Mouse (Mus musculus) myocyte (in vitro differentiated cells): ENCODE data around the gene Znrf1. TPM values are rescaled to one million over a fixed set of nuclear protein-coding genes. Genes with fewer than 3 reads are reported as not detected.

Experiments
- H3K27me3 ChIP-seq: one replicate; pipeline ENCODE4 v1.6.1; 2011; ENCODE audit not compliant: control insufficient read depth, insufficient read depth, insufficient read length
- H3K36me3 ChIP-seq: one replicate; pipeline ENCODE4 v1.6.1; 2011; ENCODE audit not compliant: control insufficient read depth, insufficient read depth
- H3K4me2 ChIP-seq: one replicate; pipeline ENCODE4 v1.6.1; 2011; ENCODE audit warnings: low read depth, control low read depth
- H3K4me3 ChIP-seq: one replicate; pipeline ENCODE4 v1.5.1; 2011; ENCODE audit warnings: mild to moderate bottlenecking, control low read depth, moderate library complexity
- H3K79me2 ChIP-seq: one replicate; pipeline ENCODE4 v1.6.1; 2011; ENCODE audit not compliant: control insufficient read depth, insufficient read depth
- H3ac ChIP-seq: one replicate; pipeline ENCODE4 v1.6.1; 2011; ENCODE audit not compliant: control insufficient read depth, insufficient read length
- CEBPB ChIP-seq: IDR thresholded peaks from 2 replicates; pipeline ENCODE4 v1.6.1; 2011; ENCODE audit warnings: mild to moderate bottlenecking, moderate library complexity; ENCODE audit not compliant: poor library complexity, insufficient read depth, severe bottlenecking
- E2F4 ChIP-seq: IDR thresholded peaks from one replicate; pipeline ENCODE4 v1.6.1; 2011; ENCODE audit warnings: mild to moderate bottlenecking, control low read depth, moderate library complexity; ENCODE audit not compliant: insufficient read depth
- MAX ChIP-seq: IDR thresholded peaks from one replicate; pipeline ENCODE4 v1.6.1; 2011; ENCODE audit warnings: low read depth, mild to moderate bottlenecking, control low read depth
- MYOD1 ChIP-seq, 3 experiments: IDR thresholded peaks; one replicate each; pipeline ENCODE4 v1.6.1; 2011; ENCODE audit warnings: control low read depth in 2 of 3, low read depth in 2 of 3, mild to moderate bottlenecking in 2 of 3, moderate library complexity in 1 of 3; ENCODE audit not compliant: insufficient read length in 2 of 3, control insufficient read depth in 1 of 3
- MYOG ChIP-seq, 3 experiments: IDR thresholded peaks; one replicate each; pipeline ENCODE4 v1.6.1; 2011; ENCODE audit warnings: control low read depth in 2 of 3, low read depth in 2 of 3, mild to moderate bottlenecking in 2 of 3; ENCODE audit not compliant: insufficient read length in 2 of 3, control insufficient read depth in 1 of 3, insufficient read depth in 1 of 3
- POLR2A ChIP-seq: IDR thresholded peaks from one replicate; pipeline ENCODE4 v1.6.1; 2011; ENCODE audit warnings: low read depth, mild to moderate bottlenecking, control low read depth, moderate library complexity; ENCODE audit not compliant: insufficient read length
- POLR2AphosphoS2 ChIP-seq: IDR thresholded peaks from one replicate; pipeline ENCODE4 v1.6.1; 2011; ENCODE audit warnings: low read depth, control low read depth; ENCODE audit not compliant: insufficient read length
- REST ChIP-seq: IDR thresholded peaks from one replicate; pipeline ENCODE4 v1.6.1; 2011; ENCODE audit warnings: mild to moderate bottlenecking, control low read depth, moderate library complexity; ENCODE audit not compliant: insufficient read depth, insufficient read length
- SRF ChIP-seq: IDR thresholded peaks from one replicate; pipeline ENCODE4 v1.6.1; 2011; ENCODE audit warnings: low read depth; ENCODE audit not compliant: control insufficient read depth, insufficient read length
- TCF12 ChIP-seq: IDR thresholded peaks from one replicate; pipeline ENCODE4 v1.6.1; 2011; ENCODE audit warnings: mild to moderate bottlenecking, control low read depth; ENCODE audit not compliant: poor library complexity, insufficient read depth, severe bottlenecking
- TCF3 ChIP-seq: IDR thresholded peaks from one replicate; pipeline ENCODE4 v1.6.1; 2011; ENCODE audit warnings: low read depth, control low read depth; ENCODE audit not compliant: insufficient read length
- USF1 ChIP-seq: IDR thresholded peaks from one replicate; pipeline ENCODE4 v1.6.1; 2011; ENCODE audit warnings: low read depth, mild to moderate bottlenecking, control low read depth, moderate library complexity
- polyA plus RNA-seq: library from polyadenylated mRNA; unstranded; fragments of >200 nt; fragmentation: generic; extraction: Trizol; gene quantifications from one replicate; pipeline ENCODE4 v1.2.1, GENCODE M21; 2012; ENCODE audit warnings: missing spikeins

The Znrf1 gene
- polyA plus RNA-seq, 1 experiment, result 39.2 TPM

DNA sequence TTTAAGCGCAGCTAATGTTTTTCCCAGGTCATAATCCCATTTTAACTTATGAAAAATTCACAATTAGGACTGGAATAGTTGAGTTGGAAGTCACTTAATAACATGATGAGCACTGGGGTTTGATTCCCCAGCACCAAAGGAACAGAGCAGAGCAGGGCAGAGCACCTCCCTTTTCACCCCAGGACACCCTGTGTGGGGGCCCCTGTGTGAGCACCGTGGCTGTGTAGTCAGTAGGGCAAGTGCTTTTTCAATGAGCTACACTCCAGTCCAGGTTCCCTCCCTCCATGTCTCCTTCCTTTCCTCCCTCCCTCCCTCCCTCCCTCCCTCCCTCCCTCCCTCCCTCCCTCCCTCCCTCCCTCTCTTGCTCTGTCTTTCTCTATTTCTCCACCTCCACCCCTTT is 28.2 kb downstream of the Znrf1 start:
- TF ChIP-seq TCF3 (no peak), TCF12 (no peak), USF1 (no peak), POLR2AphosphoS2 (no peak), POLR2A (no peak), E2F4 (no peak), MYOG (IDR thresholded peaks at IDR 0.05; ENCODE audit: control insufficient read depth in 1 of 3, insufficient read depth in 1 of 3, insufficient read length in 2 of 3, low read depth in 2 of 3) (no peak), MYOD1 (IDR thresholded peaks at IDR 0.05; ENCODE audit: control insufficient read depth in 1 of 3, insufficient read length in 2 of 3, low read depth in 2 of 3) (no peak), CEBPB (no peak), MAX (no peak)
- H3K79me2 ChIP-seq, result peaks cover 69% of the 10 kb centered on the region
- no peak overlapping the region for H3K4me2 ChIP-seq
- no peak overlapping the region for H3K4me3 ChIP-seq
- no peak overlapping the region for H3ac ChIP-seq
- H3K36me3 ChIP-seq, result no peaks in the 10 kb centered on the region
- no peaks in the 10 kb centered on the region for H3K27me3 ChIP-seq

DNA sequence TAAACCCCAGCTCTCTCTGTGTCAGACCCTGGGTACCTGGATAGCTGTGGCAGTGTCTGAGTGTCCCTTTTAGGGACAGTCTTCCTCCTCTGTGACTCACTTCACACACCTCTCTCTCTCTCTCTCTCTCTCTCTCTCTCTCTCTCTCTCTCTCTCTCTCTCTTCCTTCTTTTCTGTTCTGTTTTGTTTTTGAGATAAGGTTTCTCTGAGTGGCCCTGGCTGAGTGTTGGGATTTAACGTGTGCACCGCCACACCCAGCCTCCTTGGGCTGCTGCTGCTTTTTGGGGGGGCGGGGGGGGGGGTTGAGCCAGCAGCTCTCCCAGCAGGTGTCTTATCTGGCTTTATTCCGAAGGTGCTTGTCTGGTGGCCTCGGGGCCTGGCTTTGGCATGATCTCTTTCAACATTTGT is 29.9 kb downstream of the Znrf1 start:
- TF ChIP-seq MAX, result no peak
- TF ChIP-seq MYOG (IDR thresholded peaks at IDR 0.05; ENCODE audit: control insufficient read depth in 1 of 3, insufficient read depth in 1 of 3, insufficient read length in 2 of 3, low read depth in 2 of 3), result no peak
- TF ChIP-seq POLR2A, result no peak

DNA sequence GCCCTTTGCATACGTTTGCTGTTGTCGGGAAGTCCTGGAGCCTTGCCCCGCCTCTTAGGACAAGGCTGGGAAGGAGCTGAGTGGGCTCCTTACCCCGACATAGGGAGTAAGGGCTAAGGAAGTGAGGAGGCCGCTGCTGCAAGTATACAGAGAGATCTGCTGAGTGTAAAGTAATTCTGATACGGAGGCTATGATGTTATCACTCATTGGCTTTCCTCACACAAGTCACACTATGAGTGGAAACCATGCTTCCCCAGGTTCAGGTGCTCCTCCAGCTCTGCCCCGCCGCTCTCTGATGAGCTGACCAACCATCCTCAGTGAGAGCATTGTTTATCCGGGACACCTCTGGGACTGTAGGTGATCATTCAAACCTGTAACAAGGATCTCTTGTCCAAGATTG is 30.4 kb downstream of the Znrf1 start:
- H3K4me3 ChIP-seq, result no peak overlapping the region
- no peaks in the 10 kb centered on the region for H3K27me3 ChIP-seq
- H3K4me2 ChIP-seq, result no peak overlapping the region
- H3K36me3 ChIP-seq, result no peaks in the 10 kb centered on the region
- H3K79me2 ChIP-seq, result peaks cover 77% of the 10 kb centered on the region
- no peak overlapping the region for H3ac ChIP-seq
- TF ChIP-seq TCF3 (no peak), POLR2AphosphoS2 (no peak), MYOG (IDR thresholded peaks at IDR 0.05; ENCODE audit: control insufficient read depth in 1 of 3, insufficient read depth in 1 of 3, insufficient read length in 2 of 3, low read depth in 2 of 3) (no peak), CEBPB (no peak), E2F4 (no peak), TCF12 (no peak), MAX (no peak), POLR2A (no peak), SRF (no peak), MYOD1 (IDR thresholded peaks at IDR 0.05; ENCODE audit: control insufficient read depth in 1 of 3, insufficient read length in 2 of 3, low read depth in 2 of 3) (no peak), USF1 (no peak), REST (no peak)

More for the DNA sequence above, 29.9 kb downstream of the Znrf1 start:
- H3K36me3 ChIP-seq, result no peaks in the 10 kb centered on the region
- H3K4me3 ChIP-seq, result no peak overlapping the region
- no peaks in the 10 kb centered on the region for H3K27me3 ChIP-seq
- no peak overlapping the region for H3ac ChIP-seq
- H3K79me2 ChIP-seq, result peaks cover 72% of the 10 kb centered on the region
- no peak overlapping the region for H3K4me2 ChIP-seq

DNA sequence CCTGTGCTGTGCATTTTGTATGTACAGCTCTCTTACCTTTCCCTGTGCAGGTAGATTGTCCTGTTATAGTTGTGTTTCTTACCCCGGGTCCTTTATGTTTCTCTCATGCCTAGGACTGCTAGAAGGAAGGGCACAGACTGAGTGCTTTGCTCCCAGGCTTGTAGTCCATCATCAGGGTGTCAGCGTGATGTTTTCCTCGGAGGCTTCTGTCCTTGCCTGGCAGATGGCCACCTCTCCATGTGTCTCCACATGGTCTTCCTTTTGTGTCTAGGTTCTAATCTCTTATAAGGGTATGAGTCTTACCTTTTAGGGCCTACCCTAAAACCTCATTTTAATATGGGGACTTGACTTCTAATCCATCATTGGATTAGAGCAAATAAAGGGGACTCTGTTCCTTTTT is 31.7 kb downstream of the Znrf1 start:
- peak overlapping the region; percentile 26 for H3K4me2 ChIP-seq
- peaks cover 88% of the 10 kb centered on the region for H3K79me2 ChIP-seq
- H3ac ChIP-seq, result no peak overlapping the region
- H3K36me3 ChIP-seq, result no peaks in the 10 kb centered on the region
- H3K27me3 ChIP-seq, result no peaks in the 10 kb centered on the region
- TF ChIP-seq CEBPB, result no peak
- no peak for TF ChIP-seq MYOD1 (IDR thresholded peaks at IDR 0.05; ENCODE audit: control insufficient read depth in 1 of 3, insufficient read length in 2 of 3, low read depth in 2 of 3)
- no peak for TF ChIP-seq TCF12
- H3K4me3 ChIP-seq, result no peak overlapping the region

DNA sequence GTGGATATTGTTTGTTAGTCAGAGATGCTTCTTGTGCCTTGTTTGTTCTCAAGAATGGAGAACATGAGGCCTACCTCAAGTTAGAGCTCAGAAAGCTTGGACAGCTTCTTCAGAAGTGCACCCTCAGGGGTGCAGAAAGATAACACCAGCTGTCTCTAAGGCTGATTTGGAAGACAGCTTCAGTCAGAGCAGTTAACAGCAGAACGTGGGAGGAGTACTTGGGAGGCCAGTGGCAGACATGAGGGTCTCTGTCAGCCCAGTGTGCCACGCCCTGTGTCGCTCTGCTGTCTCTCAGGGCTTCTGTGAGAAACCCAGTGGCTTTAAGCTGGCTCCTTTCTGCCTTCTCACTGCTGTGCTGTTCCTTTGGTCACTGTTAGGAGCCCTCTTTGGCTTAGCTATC is 32.1 kb downstream of the Znrf1 start:
- peaks cover 91% of the 10 kb centered on the region for H3K79me2 ChIP-seq
- no peaks in the 10 kb centered on the region for H3K36me3 ChIP-seq
- no peak overlapping the region for H3K4me3 ChIP-seq
- TF ChIP-seq USF1, result no peak
- TF ChIP-seq MYOD1 (IDR thresholded peaks at IDR 0.05; ENCODE audit: control insufficient read depth in 1 of 3, insufficient read length in 2 of 3, low read depth in 2 of 3), result peak in 1 of 3 experiments; percentile 60
- peak in 1 of 3 experiments; percentile 10 for TF ChIP-seq MYOG (IDR thresholded peaks at IDR 0.05; ENCODE audit: control insufficient read depth in 1 of 3, insufficient read depth in 1 of 3, insufficient read length in 2 of 3, low read depth in 2 of 3)
- H3K4me2 ChIP-seq, result peak overlapping the region; percentile 26
- no peak overlapping the region for H3ac ChIP-seq
- H3K27me3 ChIP-seq, result no peaks in the 10 kb centered on the region
